Mouse (Mus musculus): ENCODE data around the gene Zkscan7.

Gene Zkscan7

DNA sequence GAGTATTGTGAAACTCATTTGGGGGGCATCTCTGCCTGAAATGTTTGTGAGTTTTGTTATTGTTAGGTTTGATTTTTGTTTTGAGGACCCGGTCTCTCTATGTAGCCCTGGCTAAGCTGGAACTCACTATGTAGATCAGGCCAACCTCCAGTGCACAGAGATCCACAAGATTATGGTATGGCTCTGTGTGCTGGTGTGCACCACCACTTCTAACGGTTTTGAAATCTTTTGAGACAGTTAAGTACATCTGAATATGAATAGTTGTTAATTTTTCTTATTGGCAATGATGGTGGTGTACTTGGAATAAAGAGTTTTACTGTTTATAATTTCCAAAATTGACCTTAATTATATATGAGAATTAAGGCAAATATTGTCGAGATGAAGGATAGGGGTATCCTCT lies 37.0 kb downstream of the Zkscan7 start:
- DNase-seq: no peak

DNA sequence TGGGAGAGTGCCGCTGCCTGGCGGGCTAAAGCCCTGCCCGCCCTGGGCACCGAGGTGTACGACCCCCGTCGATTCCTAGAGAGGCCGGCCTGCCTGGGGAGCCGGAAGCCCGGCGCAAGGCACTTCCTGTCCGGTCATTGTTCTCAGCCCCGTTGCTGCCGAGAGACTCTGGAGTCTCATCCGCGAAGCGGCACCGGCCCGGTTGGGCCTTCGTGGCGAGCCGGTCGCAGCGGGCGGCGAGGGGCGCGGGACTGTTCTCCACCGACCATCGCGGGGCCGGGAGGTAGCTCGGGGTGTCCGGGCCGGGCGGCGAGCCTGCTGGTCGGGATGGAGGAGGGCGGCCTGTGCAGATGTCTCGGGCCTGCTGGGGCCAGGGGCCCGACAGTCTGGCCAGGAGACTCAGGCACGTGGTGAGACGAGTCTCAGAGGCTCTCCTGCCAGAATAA lies 37.5 kb downstream of the Zkscan7 start, which contains the start of gene Zfp105:
Zfp105 (plus strand) TSS at position 137 of the 446 bp plus-strand sequence.
- peak; percentile 80 for DNase-seq

DNA sequence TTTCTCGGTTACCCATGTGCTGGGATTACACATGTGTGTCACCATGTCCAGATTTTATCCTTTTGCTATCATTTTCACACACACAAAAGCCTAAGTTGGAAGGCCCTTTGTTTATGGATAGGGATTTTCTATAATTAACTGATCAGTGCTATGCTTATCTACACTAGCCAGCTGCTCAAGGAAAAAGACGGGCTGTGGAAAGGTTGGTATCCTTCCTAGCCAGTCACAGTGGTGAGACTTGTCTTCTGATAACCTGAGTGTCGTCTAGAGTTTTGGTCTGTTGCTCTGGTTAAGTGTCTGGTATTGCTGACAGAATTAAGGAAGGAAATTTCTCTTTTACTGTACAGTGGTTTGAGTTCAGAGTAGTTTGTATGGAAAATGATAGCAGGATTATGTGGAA lies 43.4 kb downstream of the Zkscan7 start:
- no peak for DNase-seq
